Mouse (Mus musculus) liver, embryonic 14 days (tissue): Measurements from ENCODE around the gene Mbip. TPM values are rescaled to one million over a fixed set of nuclear protein-coding genes. Genes with fewer than 3 reads are reported as not detected.

ENCODE experiments used
- polyA plus RNA-seq: library from polyadenylated mRNA; depleted of rRNA; stranded (reverse); fragments of >200 nt; gene quantifications from 2 replicates; pipeline ENCODE4 v1.2.3, GENCODE M21; 2012; rRNA removed

The Mbip gene
- 7.5 and 8.1 TPM in 2 replicates for polyA plus RNA-seq

DNA sequence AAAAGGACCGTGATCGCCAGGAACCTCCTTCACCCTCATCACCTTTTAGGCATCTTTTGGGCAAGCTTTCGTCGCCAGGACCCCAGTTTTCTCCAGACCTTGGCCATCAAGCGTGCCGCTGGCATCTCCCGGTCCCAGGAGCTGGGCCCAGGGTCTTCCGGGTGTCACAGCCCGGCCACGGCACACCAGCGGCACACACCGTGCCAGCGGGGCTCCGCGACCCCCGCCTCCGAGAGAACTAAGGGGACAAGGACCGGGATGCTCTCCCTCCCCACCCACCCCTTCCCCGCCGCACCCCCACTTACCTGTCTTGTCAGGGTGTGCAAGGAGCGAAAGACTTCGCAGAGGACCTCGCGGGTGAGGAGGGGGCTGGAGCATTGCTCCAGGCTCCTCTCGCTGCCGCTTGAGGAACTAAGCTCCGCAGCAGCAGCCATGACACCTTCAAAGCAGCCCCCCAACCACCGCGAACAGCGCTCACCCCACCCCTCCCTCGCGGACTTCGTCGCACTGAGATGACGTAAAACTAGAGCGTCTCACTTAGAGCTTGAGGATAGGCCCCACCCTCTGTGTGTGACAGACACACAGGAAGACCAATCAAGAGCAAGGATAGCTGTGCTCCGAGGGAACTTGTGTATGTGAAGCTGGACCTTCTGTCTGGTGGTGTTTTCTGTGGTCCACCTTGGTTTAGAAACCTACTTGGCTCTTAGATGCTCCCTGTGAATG, at the start of gene Mbip:
Mbip (minus strand) TSS at position 528 of the 723 bp plus-strand sequence.

Other genes starting within 250 kb of the Mbip start
- 0.02 TPM in 1 of 2 replicates, not detected in the other for gene Nkx2-1, start 191.0 kb upstream of the Mbip start, polyA plus RNA-seq